Mouse (Mus musculus) left cerebral cortex, adult 18-20 months (tissue): ENCODE results near the gene Slc28a1. TPM values are rescaled to one million over a fixed set of nuclear protein-coding genes. Genes with fewer than 3 reads are reported as not detected.

Experiments used
- DNase-seq, 2 experiments: peaks; one replicate each; pipeline ENCODE4 v3.0.0; 2021 to 2022; ENCODE audit warnings: low spot score in 2 of 2, mixed read lengths in 1 of 2
- long read RNA-seq, 2 experiments: library from polyadenylated mRNA; stranded (forward); transcript quantifications; one replicate each; pipeline ENCODE4 v2.0.0; 2021
- total RNA-seq, 2 experiments: library from RNA; stranded (reverse); gene quantifications; 2 replicates each; pipeline ENCODE4 v1.2.3; 2021

Gene Slc28a1
- under 1 TPM; 0.16 to 0.30 TPM for total RNA-seq
- long read RNA-seq, experiment 1 = 0 reads
- long read RNA-seq, experiment 2, partial matches to known transcripts = 0 of 1 reads
- long read RNA-seq, experiment 2, other reads (novel, unspliced or antisense) = 1 of 1 reads

- DNase-seq = no peak
These were observed at the start of gene Slc28a1 for GRCm38 (mm10) chr7:81114555-81114954. Slc28a1 (plus strand) TSS chr7:81114799.

GRCm38 (mm10) chr7:81066714-81067113 is 47.9 kb upstream of the Slc28a1 start:
- DNase-seq = no peak

- DNase-seq = peak; percentile 51 to 66
These were observed 42.1 kb upstream of the Slc28a1 start for GRCm38 (mm10) chr7:81072463-81072862.

GRCm38 (mm10) chr7:81073273-81073672 is 41.3 kb upstream of the Slc28a1 start:
- no peak for DNase-seq

- DNase-seq = no peak
These were observed 40.1 kb upstream of the Slc28a1 start for GRCm38 (mm10) chr7:81074546-81074945.

GRCm38 (mm10) chr7:81075299-81075698 is 39.3 kb upstream of the Slc28a1 start:
- DNase-seq = no peak

- no peak for DNase-seq
These were observed 38.9 kb upstream of the Slc28a1 start for GRCm38 (mm10) chr7:81075732-81076131.

GRCm38 (mm10) chr7:81077009-81077408 is 37.6 kb upstream of the Slc28a1 start:
- DNase-seq = no peak

- DNase-seq = no peak
These were observed 35.9 kb upstream of the Slc28a1 start for GRCm38 (mm10) chr7:81078740-81079139.

GRCm38 (mm10) chr7:81093420-81093965 is 21.1 kb upstream of the Slc28a1 start:
- DNase-seq = no peak

GRCm38 (mm10) chr7:81094104-81094757 is 20.4 kb upstream of the Slc28a1 start:
- no peak for DNase-seq

- DNase-seq = no peak
These were observed 14.3 kb upstream of the Slc28a1 start for GRCm38 (mm10) chr7:81100341-81100740.

GRCm38 (mm10) chr7:81102854-81103253 is 11.7 kb upstream of the Slc28a1 start:
- DNase-seq = no peak

GRCm38 (mm10) chr7:81105525-81105924 is 9.1 kb upstream of the Slc28a1 start:
- no peak for DNase-seq

GRCm38 (mm10) chr7:81108226-81108625 is 6.4 kb upstream of the Slc28a1 start:
- DNase-seq = no peak

- no peak for DNase-seq
These were observed 4.6 kb upstream of the Slc28a1 start for GRCm38 (mm10) chr7:81109717-81110651.

- DNase-seq = no peak
These were observed 3.8 kb upstream of the Slc28a1 start for GRCm38 (mm10) chr7:81110791-81111190.

GRCm38 (mm10) chr7:81111729-81112128 is 2.9 kb upstream of the Slc28a1 start:
- DNase-seq = no peak

- DNase-seq = no peak
These were observed 1.8 kb upstream of the Slc28a1 start for GRCm38 (mm10) chr7:81112686-81113360.

- no peak for DNase-seq
These were observed 6.5 kb downstream of the Slc28a1 start for GRCm38 (mm10) chr7:81121099-81121498.

- no peak for DNase-seq
These were observed 8.2 kb downstream of the Slc28a1 start for GRCm38 (mm10) chr7:81122808-81123207.
